Mouse (Mus musculus) CD4-positive naive resting alpha-beta T cell, adult 57 days (primary cell): ENCODE results near the gene Gm10912. TPM values are rescaled to one million over a fixed set of nuclear protein-coding genes. Genes with fewer than 3 reads are reported as not detected.

ENCODE experiments used
- total RNA-seq: library from RNA; stranded (reverse); gene quantifications from one replicate; pipeline ENCODE4 v1.2.4, GENCODE M21; 2023

The Gm10912 gene
- 0.47 TPM for total RNA-seq

DNA sequence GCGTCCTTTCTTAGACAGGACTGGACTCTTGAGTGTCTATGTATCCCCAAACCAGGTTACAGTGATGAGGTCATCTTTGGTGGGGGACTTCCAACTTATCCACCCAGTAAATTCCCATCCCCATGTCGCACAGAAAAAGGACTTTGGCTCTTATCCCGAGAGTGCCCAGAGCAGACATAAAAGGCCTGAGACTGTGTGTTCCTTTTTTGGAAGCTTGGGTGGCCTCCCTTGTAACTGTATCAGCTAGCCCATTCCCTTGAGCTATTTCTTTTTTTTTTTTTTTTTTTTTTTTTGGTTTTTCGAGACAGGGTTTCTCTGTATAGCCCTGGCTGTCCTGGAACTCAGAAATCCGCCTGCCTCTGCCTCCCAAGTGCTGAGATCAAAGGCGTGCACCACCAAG, at the start of gene Gm10912:
Gm10912 (plus strand) TSS at position 301 of the 400 bp plus-strand sequence.

DNA sequence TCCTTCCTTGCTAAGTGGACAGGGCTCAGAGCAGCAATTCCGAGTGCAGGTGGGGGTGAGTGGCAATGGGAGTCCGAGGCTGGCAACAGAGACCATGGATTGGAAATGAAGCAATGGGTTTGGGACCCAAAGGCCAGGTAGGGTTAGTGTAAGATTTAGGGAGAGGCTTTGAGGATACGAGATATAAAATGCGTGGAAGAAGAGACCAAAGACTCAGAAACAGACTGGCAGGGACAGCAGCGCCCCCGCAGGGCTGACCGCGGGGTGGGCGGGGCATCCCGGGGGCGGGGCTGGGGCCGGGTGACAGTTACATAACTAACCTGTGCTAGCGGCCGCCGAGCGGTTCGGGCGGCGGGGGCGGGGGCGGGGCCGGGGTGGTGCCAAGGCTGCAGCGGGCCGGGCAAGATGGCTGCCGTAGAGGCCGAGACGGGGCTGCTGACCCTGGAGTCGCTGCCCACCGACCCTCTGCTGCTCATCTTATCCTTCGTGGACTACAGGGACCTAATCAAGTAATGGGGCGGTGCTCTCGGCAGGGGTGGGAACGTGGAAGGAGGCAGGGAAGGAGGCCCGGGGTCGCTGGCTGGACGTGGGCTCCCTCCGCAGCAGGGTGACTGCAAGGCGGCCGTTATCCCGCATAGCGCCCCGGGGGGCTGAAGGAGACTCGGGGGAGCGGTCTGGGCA, 38.0 kb upstream of the Gm10912 start, which contains the start of gene Fbxo3:
Fbxo3 (plus strand) TSS at position 264 of the 681 bp plus-strand sequence.

DNA sequence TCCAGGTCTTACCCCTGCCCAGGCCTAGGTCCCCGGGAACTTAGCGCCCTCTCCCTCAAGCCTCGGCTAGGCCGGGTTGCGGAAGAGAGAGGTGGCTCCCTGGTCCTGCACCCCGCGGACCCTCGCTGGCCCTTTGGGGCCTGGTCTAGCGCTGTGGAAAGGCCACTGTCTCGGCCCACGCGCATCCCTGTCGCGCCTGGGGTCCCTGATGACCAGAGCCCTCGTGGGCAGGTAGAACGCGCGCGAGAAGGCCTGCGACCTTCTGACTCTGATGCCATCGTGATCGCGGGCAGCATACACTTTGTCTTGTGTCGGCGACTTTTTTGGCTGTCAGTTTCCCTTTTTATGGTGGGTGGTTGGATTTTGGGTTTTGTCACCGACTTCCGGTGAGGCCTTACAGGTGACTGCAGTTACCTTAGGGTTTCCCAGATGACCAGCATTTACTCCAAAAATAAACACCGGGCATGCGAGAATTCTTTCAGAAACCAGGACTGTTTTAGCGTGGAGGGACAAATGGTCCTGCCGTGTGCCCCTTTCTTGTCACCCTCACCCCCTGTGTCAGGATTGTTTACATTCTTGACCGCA, 37.4 kb upstream of the Gm10912 start, which contains the start of gene 4931422A03Rik:
4931422A03Rik (minus strand) TSS at position 223 of the 585 bp plus-strand sequence.

DNA sequence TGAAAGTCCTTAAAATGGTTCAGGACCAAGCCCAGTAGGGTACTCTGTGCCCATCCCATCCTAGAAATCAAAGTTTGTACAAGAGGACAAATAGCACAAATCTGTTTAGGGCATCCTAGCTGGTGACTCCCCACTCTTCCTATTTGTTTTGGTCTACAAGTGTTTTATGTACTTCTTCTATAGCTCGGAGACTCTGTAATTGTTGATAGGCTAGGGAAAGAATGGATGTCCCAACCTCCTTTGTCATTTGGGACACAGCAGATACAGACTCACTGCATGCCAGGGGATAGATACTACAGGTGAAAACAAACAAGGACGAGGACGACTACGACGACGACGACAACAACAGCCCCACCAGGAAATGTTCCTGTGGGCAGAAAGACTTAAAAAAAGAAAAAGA, 2.8 kb downstream of the Gm10912 start, which contains the start of gene Gm10799:
Gm10799 (minus strand) TSS at position 101 of the 400 bp plus-strand sequence.

DNA sequence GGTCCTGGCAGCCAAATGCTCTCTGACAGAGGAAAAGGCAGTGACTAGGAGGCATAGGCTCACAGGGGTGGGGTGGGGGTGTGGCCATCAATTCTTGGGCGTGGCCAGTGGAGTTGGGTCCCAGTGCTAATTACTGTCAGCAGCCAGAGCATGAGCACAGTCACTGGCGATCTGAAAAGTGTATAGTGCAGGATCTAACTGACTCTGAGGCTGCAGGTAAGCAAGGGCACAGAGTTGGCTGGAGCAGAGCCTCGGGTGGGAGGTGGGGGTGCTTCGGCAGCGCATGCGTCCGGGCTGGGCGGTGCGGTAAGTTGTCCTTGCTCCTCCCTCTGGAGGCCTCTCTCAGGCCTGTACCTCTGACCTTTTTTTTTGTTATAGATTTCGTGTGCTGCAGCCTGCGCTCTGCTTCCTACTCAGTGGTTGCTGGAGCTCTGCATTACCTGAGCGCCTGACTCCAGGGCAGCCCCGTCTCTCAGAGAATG, 4.1 kb downstream of the Gm10912 start, which contains the start of gene Cd59b:
Cd59b (plus strand) TSS at position 146 of the 482 bp plus-strand sequence.

DNA sequence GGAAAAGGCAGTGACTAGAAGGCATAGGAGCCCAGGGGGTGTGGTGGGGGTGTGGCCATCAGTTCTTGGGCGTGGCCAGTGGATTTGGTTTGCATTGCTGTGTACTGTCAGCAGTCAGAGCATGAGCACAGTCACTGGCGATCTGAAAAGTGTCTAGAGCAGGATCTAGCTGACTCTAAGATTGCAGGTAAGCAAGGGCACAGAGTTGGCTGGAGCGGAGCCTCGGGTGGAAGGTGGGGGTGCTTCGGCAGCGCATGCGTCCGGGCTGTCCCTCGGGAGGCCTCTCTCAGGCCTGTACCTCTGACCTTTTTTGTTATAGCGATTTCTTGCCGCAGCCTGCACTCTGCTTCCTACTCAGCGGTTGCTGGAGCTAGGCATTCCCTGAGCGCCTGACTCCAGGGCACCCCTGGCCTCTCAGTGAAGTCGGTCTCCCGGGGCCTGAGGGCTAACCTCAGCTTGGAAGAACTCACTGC, 30.2 kb downstream of the Gm10912 start, which contains the start of gene Cd59a:
Cd59a (plus strand) TSS at position 61 of the 473 bp plus-strand sequence.

Other genes starting within 250 kb of the Gm10912 start
- 8.6 TPM for gene Lmo2, start 107.8 kb upstream of the Gm10912 start, total RNA-seq
- 27.2 TPM for gene Fbxo3, start 38.1 kb upstream of the Gm10912 start, total RNA-seq
- gene 4931422A03Rik, start 37.5 kb upstream of the Gm10912 start, total RNA-seq = not detected
- not detected for gene Gm10799, start 2.7 kb downstream of the Gm10912 start, total RNA-seq
- gene Cd59b, start 4.0 kb downstream of the Gm10912 start, total RNA-seq = not detected
- not detected for gene Cd59a, start 30.0 kb downstream of the Gm10912 start, total RNA-seq
- not detected for gene A930018P22Rik, start 56.9 kb downstream of the Gm10912 start, total RNA-seq